Mouse (Mus musculus) liver, adult 2 months (tissue): Measurements from ENCODE around the gene F2r. TPM values are rescaled to one million over a fixed set of nuclear protein-coding genes. Genes with fewer than 3 reads are reported as not detected.
A peak's percentile ranks its signal among the peaks of the same experiment; 100 is the strongest.

ENCODE experiments used
- DNase-seq: peaks from one replicate; pipeline ENCODE4 v3.0.0-alpha.2; 2011; ENCODE audit warnings: low read depth, low spot score; ENCODE audit errors: extremely low read depth
- H3K27ac ChIP-seq: fragments of 200-500 bp; replicated peaks from 2 replicates; pipeline ENCODE4 v1.5.1; 2012; ENCODE audit warnings: low read depth, mild to moderate bottlenecking, control low read depth, inconsistent platforms, low read length; ENCODE audit not compliant: insufficient read depth
- H3K27me3 ChIP-seq: fragments of 200-500 bp; 2 replicates; pipeline ENCODE4 v1.6.1; 2012; ENCODE audit warnings: mild to moderate bottlenecking, moderate library complexity, low read length, inconsistent platforms; ENCODE audit not compliant: control insufficient read depth, insufficient read depth
- H3K36me3 ChIP-seq: fragments of 200-500 bp; 2 replicates; pipeline ENCODE4 v1.6.1; 2012; ENCODE audit warnings: low read length, inconsistent platforms; ENCODE audit not compliant: control insufficient read depth, insufficient read depth
- H3K4me1 ChIP-seq: fragments of 200-500 bp; 2 replicates; pipeline ENCODE4 v1.6.1; 2011; ENCODE audit warnings: low read length; ENCODE audit not compliant: control insufficient read depth, insufficient read depth
- H3K4me3 ChIP-seq: fragments of 200-500 bp; 2 replicates; pipeline ENCODE4 v1.5.1; 2011; ENCODE audit warnings: low read depth, mild to moderate bottlenecking, control low read depth, low read length, moderate library complexity; ENCODE audit not compliant: insufficient read depth
- H3K79me2 ChIP-seq: fragments of 200-500 bp; 2 replicates; pipeline ENCODE4 v1.6.1; 2012; ENCODE audit warnings: inconsistent platforms, mild to moderate bottlenecking, low read length, moderate library complexity; ENCODE audit not compliant: control insufficient read depth, insufficient read depth
- H3K9ac ChIP-seq: fragments of 200-500 bp; 2 replicates; pipeline ENCODE4 v1.6.1; 2012; ENCODE audit warnings: low read depth, mild to moderate bottlenecking, control low read depth, inconsistent platforms, low read length
- CTCF ChIP-seq: fragments of 200-500 bp; IDR thresholded peaks from 2 replicates; pipeline ENCODE4 v1.5.1; 2011; ENCODE audit warnings: low read depth, low read length, control low read depth
- POLR2A ChIP-seq: fragments of 200-500 bp; IDR thresholded peaks from 2 replicates; pipeline ENCODE4 v1.6.1; 2011; ENCODE audit warnings: low read length, control low read depth; ENCODE audit not compliant: insufficient read depth; ENCODE audit errors: extremely low read depth
- WGBS: fragments of 180-500 bp; shearing (Covaris S2); methylation state at CpG from one replicate; pipeline ENCODE4 v1.1.7; 2018; 5-methylcytosine and 5-hydroxymethylcytosine counted together
- polyA plus RNA-seq: library from polyadenylated mRNA; depleted of rRNA; stranded (reverse); fragments of >200 nt; gene quantifications from 2 replicates; pipeline ENCODE4 v1.2.3, GENCODE M21; 2012
- total RNA-seq: library from RNA; depleted of rRNA; stranded (reverse); fragments of >200 nt; gene quantifications from 2 replicates; pipeline ENCODE4 v1.2.3, GENCODE M21; 2014

The F2r gene
- total and polyA plus RNA-seq, 2 experiments = 7.8 to 10.0 TPM

DNA sequence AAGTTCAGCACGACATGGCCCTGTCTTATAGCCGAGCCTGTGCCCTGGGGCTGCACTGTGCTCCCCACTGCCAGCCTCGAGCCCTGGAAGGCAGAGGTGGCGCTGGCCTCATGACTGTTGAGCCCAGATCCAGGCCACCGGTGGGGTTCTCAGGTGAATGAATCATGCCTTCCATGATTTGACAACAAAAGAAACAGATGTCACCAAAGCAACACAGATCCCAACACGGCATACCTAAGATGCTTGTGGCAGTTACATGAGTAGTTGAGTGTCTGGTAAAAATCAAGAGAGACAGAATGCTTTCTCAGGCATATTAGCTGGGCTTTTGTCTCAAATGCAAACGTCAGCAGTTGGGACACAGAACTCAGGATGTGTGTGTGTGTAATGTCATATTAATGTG is 25.5 kb upstream of the F2r start:
- Histone ChIP-seq H3K27ac (peak overlapping the region; percentile 28; the same call in 1 of the 2 replicates), H3K4me1 (peaks cover 8% of the 10 kb centered on the region; the same call in 1 of the 2 replicates), H3K36me3 (peaks cover 46% of the 10 kb centered on the region), H3K4me3 (no peak overlapping the region), H3K9ac (no peak overlapping the region), H3K79me2 (peaks cover 2% of the 10 kb centered on the region; the same call in 1 of the 2 replicates), H3K27me3 (no peaks in the 10 kb centered on the region)
- TF ChIP-seq CTCF = no peak
- no peak for TF ChIP-seq POLR2A
- WGBS = 80% methylated on average over 7 of the region's 7 CpGs
- no peak for DNase-seq

- Histone ChIP-seq H3K27me3 (no peaks in the 10 kb centered on the region), H3K79me2 (peaks cover 2% of the 10 kb centered on the region; the same call in 1 of the 2 replicates), H3K9ac (no peak overlapping the region), H3K4me3 (no peak overlapping the region), H3K4me1 (peaks cover 8% of the 10 kb centered on the region; the same call in 1 of the 2 replicates), H3K27ac (no peak overlapping the region), H3K36me3 (peaks cover 52% of the 10 kb centered on the region)
- no peak for TF ChIP-seq CTCF
- TF ChIP-seq POLR2A = no peak
- no peak for DNase-seq
- WGBS = 92% methylated on average over 17 of the region's 17 CpGs
These were observed 23.0 kb upstream of the F2r start for GRCm38 (mm10) chr13:95641061-95641986.

- WGBS = 95% methylated on average over 1 of the region's 1 CpGs
- H3K27me3 ChIP-seq = no peaks in the 10 kb centered on the region
- no peak overlapping the region for H3K4me3 ChIP-seq
- no peak overlapping the region for H3K27ac ChIP-seq
- H3K36me3 ChIP-seq = peaks cover 46% of the 10 kb centered on the region
- TF ChIP-seq POLR2A (no peak), CTCF (no peak)
- peaks cover 8% of the 10 kb centered on the region; the same call in 1 of the 2 replicates for H3K4me1 ChIP-seq
- H3K9ac ChIP-seq = no peak overlapping the region
- no peak for DNase-seq
- peaks cover 2% of the 10 kb centered on the region; the same call in 1 of the 2 replicates for H3K79me2 ChIP-seq
These were observed 22.1 kb upstream of the F2r start for GRCm38 (mm10) chr13:95640408-95640807.

GRCm38 (mm10) chr13:95639336-95640116 is 21.2 kb upstream of the F2r start:
- TF ChIP-seq CTCF (no peak), POLR2A (no peak)
- no peak overlapping the region for H3K4me3 ChIP-seq
- peaks cover 8% of the 10 kb centered on the region; the same call in 1 of the 2 replicates for H3K4me1 ChIP-seq
- no peaks in the 10 kb centered on the region for H3K27me3 ChIP-seq
- DNase-seq = no peak
- 62% methylated on average over 15 of the region's 15 CpGs for WGBS
- peaks cover 42% of the 10 kb centered on the region for H3K36me3 ChIP-seq
- no peak overlapping the region for H3K9ac ChIP-seq
- peak overlapping the region; percentile 37; the same call in 1 of the 2 replicates for H3K27ac ChIP-seq
- H3K79me2 ChIP-seq = peaks cover 2% of the 10 kb centered on the region; the same call in 1 of the 2 replicates

GRCm38 (mm10) chr13:95638894-95639293 is 20.6 kb upstream of the F2r start:
- WGBS = 73% methylated on average over 5 of the region's 5 CpGs
- TF ChIP-seq CTCF (no peak), POLR2A (no peak)
- Histone ChIP-seq H3K27me3 (no peaks in the 10 kb centered on the region), H3K27ac (peak overlapping the region; percentile 37; the same call in 1 of the 2 replicates), H3K36me3 (peaks cover 46% of the 10 kb centered on the region), H3K4me3 (no peak overlapping the region), H3K9ac (no peak overlapping the region), H3K79me2 (peaks cover 2% of the 10 kb centered on the region; the same call in 1 of the 2 replicates), H3K4me1 (peaks cover 8% of the 10 kb centered on the region; the same call in 1 of the 2 replicates)
- DNase-seq = no peak
